Mouse (Mus musculus) bone marrow, adult 2 months (tissue): Measurements from ENCODE around the gene Bahcc1.

Experiments used
- CTCF ChIP-seq: fragments of 200-500 bp; IDR thresholded peaks from 2 replicates; pipeline ENCODE4 v1.5.1; 2011; ENCODE audit warnings: low read length, control low read depth; ENCODE audit not compliant: control insufficient read depth, insufficient read depth
- POLR2A ChIP-seq: fragments of 200-500 bp; IDR thresholded peaks from 2 replicates; pipeline ENCODE4 v1.6.1; 2011; ENCODE audit warnings: low read depth, mild to moderate bottlenecking, control low read depth, low read length, borderline replicate concordance; ENCODE audit not compliant: control insufficient read depth

GRCm38 (mm10) chr11:120265458-120265857, 32.7 kb downstream of the Bahcc1 start:
- TF ChIP-seq CTCF, result no peak
- no peak for TF ChIP-seq POLR2A
